Mouse (Mus musculus): ENCODE measurements at regions not wholly inside any gene's neighbourhood (a gene's known extent, or its start where the extent isn't known, plus 50 kb on each side); places are given as distances from the start of the nearest gene placed in this dataset.

- TF ChIP-seq CTCF (IDR thresholded peaks at IDR 0.05; ENCODE audit: low read depth, low read length) (no peak), POLR2A (IDR thresholded peaks at IDR 0.05; ENCODE audit: extremely low read depth, insufficient read depth, low read length) (no peak)
These were observed 180.1 kb downstream of the Gsdmc2 start for GRCm38 (mm10) chr15:63664877-63665276.
